Mouse (Mus musculus) kidney, adult 2 months (tissue): ENCODE data around the gene Mroh8. TPM values are rescaled to one million over a fixed set of nuclear protein-coding genes. Genes with fewer than 3 reads are reported as not detected.
A peak's percentile ranks its signal among the peaks of the same experiment; 100 is the strongest.

Experiments used
- DNase-seq: peaks from one replicate; pipeline ENCODE4 v3.0.0; 2021
- H3K27ac ChIP-seq: fragments of 200-500 bp; 2 replicates; pipeline ENCODE4 v1.5.1; 2012; ENCODE audit warnings: low read depth, low read length, control low read depth, inconsistent platforms; ENCODE audit not compliant: insufficient read depth
- H3K27me3 ChIP-seq: fragments of 200-500 bp; replicated peaks from 2 replicates; pipeline ENCODE4 v1.6.1; 2012; ENCODE audit warnings: mild to moderate bottlenecking, moderate library complexity, low read length, inconsistent platforms; ENCODE audit not compliant: control insufficient read depth, insufficient read depth
- H3K36me3 ChIP-seq: fragments of 200-500 bp; 2 replicates; pipeline ENCODE4 v1.6.1; 2012; ENCODE audit warnings: mild to moderate bottlenecking, moderate library complexity, low read length, inconsistent platforms; ENCODE audit not compliant: control insufficient read depth, insufficient read depth
- H3K4me1 ChIP-seq: fragments of 200-500 bp; 2 replicates; pipeline ENCODE4 v1.6.1; 2011; ENCODE audit warnings: low read length; ENCODE audit not compliant: control insufficient read depth, insufficient read depth
- H3K4me3 ChIP-seq: fragments of 200-500 bp; 2 replicates; pipeline ENCODE4 v1.5.1; 2011; ENCODE audit warnings: mild to moderate bottlenecking, low read depth, low read length, control low read depth; ENCODE audit not compliant: insufficient read depth
- CTCF ChIP-seq: fragments of 200-500 bp; conservative IDR thresholded peaks from 2 replicates; pipeline ENCODE4 v1.5.1; 2011; ENCODE audit warnings: low read depth, mild to moderate bottlenecking, control low read depth, low read length, moderate library complexity, mixed read lengths; ENCODE audit not compliant: insufficient read depth, insufficient read length
- POLR2A ChIP-seq: fragments of 200-500 bp; IDR thresholded peaks from one replicate; pipeline ENCODE4 v1.6.1; 2011; ENCODE audit warnings: low read depth, low read length, control low read depth
- WGBS: fragments of 180-500 bp; shearing (Covaris S2); methylation state at CpG from one replicate; pipeline ENCODE4 v1.1.7; 2018; 5-methylcytosine and 5-hydroxymethylcytosine counted together
- polyA plus RNA-seq: library from polyadenylated mRNA; depleted of rRNA; stranded (reverse); fragments of >200 nt; gene quantifications from 2 replicates; pipeline ENCODE4 v1.2.3, GENCODE M21; 2012

Gene Mroh8
- polyA plus RNA-seq, 1 experiment = 0.13 TPM

GRCm38 (mm10) chr2:157220108-157220507 lies 59.2 kb downstream of the Mroh8 start:
- H3K27ac ChIP-seq = no peak overlapping the region
- no peak for TF ChIP-seq POLR2A
- no peak for TF ChIP-seq CTCF
- no peak for DNase-seq
- no peaks in the 10 kb centered on the region for H3K4me1 ChIP-seq
- no peaks in the 10 kb centered on the region for H3K27me3 ChIP-seq
- no peaks in the 10 kb centered on the region for H3K36me3 ChIP-seq
- no peak overlapping the region for H3K4me3 ChIP-seq
- WGBS = 76% methylated on average over 6 of the region's 6 CpGs

- no peak for DNase-seq
- H3K27me3 ChIP-seq = no peaks in the 10 kb centered on the region
Measured at GRCm38 (mm10) chr2:157211731-157212130, 67.6 kb downstream of the Mroh8 start.

GRCm38 (mm10) chr2:157204366-157205218 lies 74.8 kb downstream of the Mroh8 start, which contains the start of gene Rbl1:
Gene Rbl1 (minus strand): TSS chr2:157204534.
- DNase-seq = peak; percentile 94
- peaks cover 4% of the 10 kb centered on the region; the same call in 1 of the 2 replicates for H3K4me1 ChIP-seq
- H3K4me3 ChIP-seq = peak within 1 kb of the TSS; percentile 65
- no peaks in the 10 kb centered on the region for H3K36me3 ChIP-seq
- WGBS = 1% methylated on average over 73 of the region's 73 CpGs
- TF ChIP-seq CTCF = 0 out of 2 replicates have a peak, but pooled peaks have one; percentile 9
- no peak for TF ChIP-seq POLR2A
- no peaks in the 10 kb centered on the region for H3K27me3 ChIP-seq
- H3K27ac ChIP-seq = peak within 1 kb of the TSS; percentile 57

More at GRCm38 (mm10) chr2:157211731-157212130, 67.6 kb downstream of the Mroh8 start:
- no peak for TF ChIP-seq POLR2A
- no peak for TF ChIP-seq CTCF
- Histone ChIP-seq H3K27ac (no peak overlapping the region), H3K4me1 (no peaks in the 10 kb centered on the region), H3K36me3 (no peaks in the 10 kb centered on the region), H3K4me3 (no peak overlapping the region)
- 92% methylated on average over 7 of the region's 7 CpGs for WGBS

GRCm38 (mm10) chr2:157203459-157204365 lies 75.6 kb downstream of the Mroh8 start:
- peak; percentile 24 for DNase-seq
- 1% methylated on average over 49 of the region's 49 CpGs for WGBS

GRCm38 (mm10) chr2:157203026-157203425 lies 76.3 kb downstream of the Mroh8 start:
- peaks cover 4% of the 10 kb centered on the region; the same call in 1 of the 2 replicates for H3K4me1 ChIP-seq
- DNase-seq = no peak
- TF ChIP-seq POLR2A (no peak), CTCF (no peak)
- no peak overlapping the region for H3K4me3 ChIP-seq
- no peaks in the 10 kb centered on the region for H3K27me3 ChIP-seq
- H3K36me3 ChIP-seq = no peaks in the 10 kb centered on the region
- no peak overlapping the region for H3K27ac ChIP-seq

More at GRCm38 (mm10) chr2:157203459-157204365, 75.6 kb downstream of the Mroh8 start:
- TF ChIP-seq CTCF (peak; percentile 31; the same call in 1 of the 2 replicates), POLR2A (no peak)
- Histone ChIP-seq H3K4me1 (peaks cover 4% of the 10 kb centered on the region; the same call in 1 of the 2 replicates), H3K27ac (no peak overlapping the region; the same call in 1 of the 2 replicates), H3K36me3 (no peaks in the 10 kb centered on the region), H3K4me3 (peak overlapping the region; percentile 65), H3K27me3 (no peaks in the 10 kb centered on the region)

- Histone ChIP-seq H3K27ac (no peak overlapping the region), H3K4me3 (no peak overlapping the region), H3K36me3 (no peaks in the 10 kb centered on the region), H3K27me3 (no peaks in the 10 kb centered on the region), H3K4me1 (peaks cover 4% of the 10 kb centered on the region; the same call in 1 of the 2 replicates)
- TF ChIP-seq CTCF = no peak
- 65% methylated on average over 6 of the region's 6 CpGs for WGBS
- DNase-seq = no peak
Measured at GRCm38 (mm10) chr2:157202361-157202760, 77.0 kb downstream of the Mroh8 start.
